Mouse (Mus musculus): Measurements from ENCODE around the gene Prkcb. TPM values are rescaled to one million over a fixed set of nuclear protein-coding genes. Genes with fewer than 3 reads are reported as not detected.

Prkcb gene
- total RNA-seq, 2 experiments from 2014 or later, result 2.1 to 3.0 TPM

- no peak for DNase-seq
These were observed 83.8 kb downstream of the Prkcb start for GRCm38 (mm10) chr7:122372349-122372748.

GRCm38 (mm10) chr7:122376845-122377244, 88.3 kb downstream of the Prkcb start:
- DNase-seq, result no peak

- no peak for DNase-seq
These were observed 89.4 kb downstream of the Prkcb start for GRCm38 (mm10) chr7:122377967-122378366.

- DNase-seq, result peak; percentile 49
These were observed 89.9 kb downstream of the Prkcb start for GRCm38 (mm10) chr7:122378473-122378872.

- DNase-seq, result no peak
These were observed 90.7 kb downstream of the Prkcb start for GRCm38 (mm10) chr7:122379292-122379691.

- DNase-seq, result no peak
These were observed 92.0 kb downstream of the Prkcb start for GRCm38 (mm10) chr7:122380336-122381130.

GRCm38 (mm10) chr7:122381560-122381959, 93.0 kb downstream of the Prkcb start:
- DNase-seq, result no peak

- DNase-seq, result no peak
These were observed 94.7 kb downstream of the Prkcb start for GRCm38 (mm10) chr7:122383260-122383659.

GRCm38 (mm10) chr7:122384891-122385290, 96.3 kb downstream of the Prkcb start:
- DNase-seq, result no peak

GRCm38 (mm10) chr7:122386567-122386966, 98.0 kb downstream of the Prkcb start:
- DNase-seq, result no peak

- no peak for DNase-seq
These were observed 99.3 kb downstream of the Prkcb start for GRCm38 (mm10) chr7:122387896-122388295.

- DNase-seq, result no peak
These were observed 100.3 kb downstream of the Prkcb start for GRCm38 (mm10) chr7:122388858-122389257.

- DNase-seq, result no peak
These were observed 101.1 kb downstream of the Prkcb start for GRCm38 (mm10) chr7:122389633-122390032.

- no peak for DNase-seq
These were observed 101.6 kb downstream of the Prkcb start for GRCm38 (mm10) chr7:122390200-122390599.

GRCm38 (mm10) chr7:122390683-122391082, 102.1 kb downstream of the Prkcb start:
- no peak for DNase-seq

GRCm38 (mm10) chr7:122391382-122391781, 102.8 kb downstream of the Prkcb start:
- no peak for DNase-seq

GRCm38 (mm10) chr7:122393964-122394363, 105.4 kb downstream of the Prkcb start:
- no peak for DNase-seq

- no peak for DNase-seq
These were observed 106.8 kb downstream of the Prkcb start for GRCm38 (mm10) chr7:122395159-122395975.

- DNase-seq, result no peak
These were observed 107.4 kb downstream of the Prkcb start for GRCm38 (mm10) chr7:122395976-122396315.

- DNase-seq, result no peak
These were observed 109.1 kb downstream of the Prkcb start for GRCm38 (mm10) chr7:122397699-122398098.

GRCm38 (mm10) chr7:122402041-122402440, 113.5 kb downstream of the Prkcb start:
- DNase-seq, result no peak

- no peak for DNase-seq
These were observed 114.8 kb downstream of the Prkcb start for GRCm38 (mm10) chr7:122403343-122403742.

- peak; percentile 55 for DNase-seq
These were observed 116.2 kb downstream of the Prkcb start for GRCm38 (mm10) chr7:122404571-122405393.

All from heart, postnatal 4 days (tissue).